Mouse (Mus musculus) central nervous system, embryonic 11.5 days (tissue): ENCODE results near the gene Sypl. TPM values are rescaled to one million over a fixed set of nuclear protein-coding genes. Genes with fewer than 3 reads are reported as not detected.

Experiments used
- polyA plus RNA-seq: library from polyadenylated mRNA; depleted of rRNA; stranded (reverse); fragments of >200 nt; gene quantifications from 2 replicates; pipeline ENCODE4 v1.2.3, GENCODE M21; 2012; rRNA removed

Sypl gene
- polyA plus RNA-seq: 25.0 and 36.2 TPM in 2 replicates

DNA sequence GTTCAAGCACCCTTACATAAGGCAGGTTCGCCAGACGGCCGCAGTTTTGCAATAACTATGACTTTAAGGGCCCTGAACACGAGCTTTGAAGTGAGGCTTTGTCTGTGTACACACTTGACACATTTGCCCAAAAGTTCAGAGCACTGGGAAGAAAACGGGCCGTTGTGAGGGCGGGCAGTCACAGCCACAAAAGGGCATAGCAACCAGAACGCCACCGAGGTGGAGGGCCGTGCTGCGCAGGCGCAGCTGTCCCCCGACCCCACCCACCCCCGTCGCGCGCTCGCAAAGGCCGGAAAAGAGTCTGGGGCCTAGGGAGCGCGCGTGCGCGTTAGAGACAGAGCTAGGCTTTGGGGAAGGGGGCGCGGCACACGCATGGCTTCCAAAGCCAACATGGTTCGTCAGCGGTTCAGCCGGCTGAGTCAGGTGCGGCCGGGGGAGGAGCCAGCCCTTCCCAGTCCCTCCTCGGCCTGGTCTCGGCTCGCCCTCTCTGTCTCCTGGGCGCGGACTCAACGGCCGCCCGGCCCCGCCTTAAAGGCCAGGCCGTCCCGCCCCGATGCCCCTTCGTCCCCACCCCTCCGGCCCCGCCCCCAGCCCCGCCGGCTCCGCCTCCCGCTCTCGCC, at the start of gene Sypl:
Gene Sypl, plus strand, starts transcription at position 296 of the 620 bp plus-strand sequence.

Other genes with a start within 250 kb of the Sypl start
- 23.5 and 26.2 TPM in 2 replicates for gene Nampt, start 134.3 kb upstream of the Sypl start, polyA plus RNA-seq
- 0.30 TPM in 1 of 2 replicates, not detected in the other for gene Cdhr3, start 139.0 kb downstream of the Sypl start, polyA plus RNA-seq
- 13.3 and 22.4 TPM in 2 replicates for gene Atxn7l1, start 193.8 kb downstream of the Sypl start, polyA plus RNA-seq